Mouse (Mus musculus): ENCODE data around the gene Taco1. TPM values are rescaled to one million over a fixed set of nuclear protein-coding genes. Genes with fewer than 3 reads are reported as not detected.

Taco1 gene
- polyA plus RNA-seq, 1 experiment from 2014 or later: 12.7 TPM

GRCm38 (mm10) chr11:106044349-106044748 lies 21.5 kb upstream of the Taco1 start:
- H3K9me3 ChIP-seq: no peaks in the 10 kb centered on the region
- DNase-seq (ENCODE audit: low spot score): no peak
- H3K36me3 ChIP-seq (replicated peaks): peaks cover 51% of the 10 kb centered on the region
- no peak overlapping the region for H3K27ac ChIP-seq (replicated peaks)
- H3K4me1 ChIP-seq: no peaks in the 10 kb centered on the region
- H3K4me3 ChIP-seq: no peak overlapping the region
- no peaks in the 10 kb centered on the region for H3K27me3 ChIP-seq (replicated peaks; ENCODE audit: low read depth, poor library complexity, severe bottlenecking)

GRCm38 (mm10) chr11:106045256-106045655 lies 20.6 kb upstream of the Taco1 start:
- Histone ChIP-seq H3K36me3 (replicated peaks) (peaks cover 57% of the 10 kb centered on the region), H3K4me3 (no peak overlapping the region)
- WGBS: 85% methylated on average over 1 of the region's 1 CpGs

GRCm38 (mm10) chr11:106045780-106046179 lies 20.1 kb upstream of the Taco1 start:
- no peak for DNase-seq (ENCODE audit: low spot score)
- H3K27me3 ChIP-seq (replicated peaks; ENCODE audit: low read depth, poor library complexity, severe bottlenecking): no peaks in the 10 kb centered on the region
- no peaks in the 10 kb centered on the region for H3K9me3 ChIP-seq
- no peaks in the 10 kb centered on the region for H3K4me1 ChIP-seq
- H3K4me3 ChIP-seq: no peak overlapping the region
- WGBS: 92% methylated on average over 3 of the region's 3 CpGs
- peaks cover 57% of the 10 kb centered on the region for H3K36me3 ChIP-seq (replicated peaks)
- H3K27ac ChIP-seq (replicated peaks): no peak overlapping the region

More at GRCm38 (mm10) chr11:106045256-106045655, 20.6 kb upstream of the Taco1 start:
- DNase-seq (ENCODE audit: low spot score): no peak
- no peaks in the 10 kb centered on the region for H3K4me1 ChIP-seq
- H3K27ac ChIP-seq (replicated peaks): no peak overlapping the region
- no peaks in the 10 kb centered on the region for H3K9me3 ChIP-seq
- H3K27me3 ChIP-seq (replicated peaks; ENCODE audit: low read depth, poor library complexity, severe bottlenecking): no peaks in the 10 kb centered on the region

GRCm38 (mm10) chr11:106046584-106046983 lies 19.3 kb upstream of the Taco1 start:
- Histone ChIP-seq H3K4me1 (no peaks in the 10 kb centered on the region), H3K27ac (replicated peaks) (no peak overlapping the region), H3K36me3 (replicated peaks) (peaks cover 64% of the 10 kb centered on the region), H3K27me3 (replicated peaks; ENCODE audit: low read depth, poor library complexity, severe bottlenecking) (no peaks in the 10 kb centered on the region), H3K4me3 (no peak overlapping the region), H3K9me3 (no peaks in the 10 kb centered on the region)
- 83% methylated on average over 9 of the region's 9 CpGs for WGBS
- no peak for DNase-seq (ENCODE audit: low spot score)

GRCm38 (mm10) chr11:106053921-106054320 lies 11.9 kb upstream of the Taco1 start:
- H3K9me3 ChIP-seq: no peaks in the 10 kb centered on the region
- no peaks in the 10 kb centered on the region for H3K27me3 ChIP-seq (replicated peaks; ENCODE audit: low read depth, poor library complexity, severe bottlenecking)
- no peak for DNase-seq (ENCODE audit: low spot score)
- no peak overlapping the region for H3K4me3 ChIP-seq
- H3K27ac ChIP-seq (replicated peaks): no peak overlapping the region
- 93% methylated on average over 2 of the region's 2 CpGs for WGBS
- H3K36me3 ChIP-seq (replicated peaks): peaks cover 100% of the 10 kb centered on the region
- no peaks in the 10 kb centered on the region for H3K4me1 ChIP-seq

- Histone ChIP-seq H3K27me3 (replicated peaks; ENCODE audit: low read depth, poor library complexity, severe bottlenecking) (no peaks in the 10 kb centered on the region), H3K27ac (replicated peaks) (no peak overlapping the region), H3K4me1 (no peaks in the 10 kb centered on the region), H3K9me3 (no peaks in the 10 kb centered on the region), H3K36me3 (replicated peaks) (peaks cover 100% of the 10 kb centered on the region), H3K4me3 (no peak overlapping the region)
- WGBS: 95% methylated on average over 8 of the region's 8 CpGs
- no peak for DNase-seq (ENCODE audit: low spot score)
Observed at GRCm38 (mm10) chr11:106054600-106054999, 11.3 kb upstream of the Taco1 start.

- no peaks in the 10 kb centered on the region for H3K4me1 ChIP-seq
- peaks cover 100% of the 10 kb centered on the region for H3K36me3 ChIP-seq (replicated peaks)
- no peak for DNase-seq (ENCODE audit: low spot score)
- H3K9me3 ChIP-seq: no peaks in the 10 kb centered on the region
- H3K4me3 ChIP-seq: no peak overlapping the region
- no peaks in the 10 kb centered on the region for H3K27me3 ChIP-seq (replicated peaks; ENCODE audit: low read depth, poor library complexity, severe bottlenecking)
- WGBS: 89% methylated on average over 6 of the region's 6 CpGs
- H3K27ac ChIP-seq (replicated peaks): no peak overlapping the region
Observed at GRCm38 (mm10) chr11:106055341-106055740, 10.5 kb upstream of the Taco1 start.

- no peaks in the 10 kb centered on the region for H3K27me3 ChIP-seq (replicated peaks; ENCODE audit: low read depth, poor library complexity, severe bottlenecking)
- DNase-seq (ENCODE audit: low spot score): no peak
- H3K4me1 ChIP-seq: no peaks in the 10 kb centered on the region
- peaks cover 83% of the 10 kb centered on the region for H3K36me3 ChIP-seq (replicated peaks)
- H3K9me3 ChIP-seq: no peaks in the 10 kb centered on the region
- WGBS: 92% methylated on average over 8 of the region's 8 CpGs
- H3K27ac ChIP-seq (replicated peaks): no peak overlapping the region
- H3K4me3 ChIP-seq: no peak overlapping the region
Observed at GRCm38 (mm10) chr11:106056819-106057491, 8.9 kb upstream of the Taco1 start.

- Histone ChIP-seq H3K27me3 (replicated peaks; ENCODE audit: low read depth, poor library complexity, severe bottlenecking) (no peaks in the 10 kb centered on the region), H3K36me3 (replicated peaks) (peaks cover 73% of the 10 kb centered on the region), H3K27ac (replicated peaks) (no peak overlapping the region), H3K9me3 (no peaks in the 10 kb centered on the region), H3K4me3 (no peak overlapping the region), H3K4me1 (no peaks in the 10 kb centered on the region)
- whole genome bisulfite sequencing: 76% methylated on average over 8 of the region's 8 CpGs
- no peak for DNase-seq (ENCODE audit: low spot score)
Observed at GRCm38 (mm10) chr11:106058020-106058419, 7.8 kb upstream of the Taco1 start.

GRCm38 (mm10) chr11:106060549-106060948 lies 5.3 kb upstream of the Taco1 start:
- Histone ChIP-seq H3K27me3 (replicated peaks; ENCODE audit: low read depth, poor library complexity, severe bottlenecking) (no peaks in the 10 kb centered on the region), H3K4me1 (no peaks in the 10 kb centered on the region), H3K27ac (replicated peaks) (no peak overlapping the region), H3K4me3 (no peak overlapping the region), H3K36me3 (replicated peaks) (peaks cover 47% of the 10 kb centered on the region), H3K9me3 (no peaks in the 10 kb centered on the region)
- WGBS: 90% methylated on average over 1 of the region's 1 CpGs
- DNase-seq (ENCODE audit: low spot score): no peak

- H3K27ac ChIP-seq (replicated peaks): no peak overlapping the region
- H3K4me3 ChIP-seq: no peak overlapping the region
- 93% methylated on average over 1 of the region's 1 CpGs for WGBS
- DNase-seq (ENCODE audit: low spot score): no peak
- H3K36me3 ChIP-seq (replicated peaks): peaks cover 40% of the 10 kb centered on the region
- no peaks in the 10 kb centered on the region for H3K9me3 ChIP-seq
- H3K27me3 ChIP-seq (replicated peaks; ENCODE audit: low read depth, poor library complexity, severe bottlenecking): no peaks in the 10 kb centered on the region
- H3K4me1 ChIP-seq: no peaks in the 10 kb centered on the region
Observed at GRCm38 (mm10) chr11:106061311-106061710, 4.5 kb upstream of the Taco1 start.

- no peaks in the 10 kb centered on the region for H3K27me3 ChIP-seq (replicated peaks; ENCODE audit: low read depth, poor library complexity, severe bottlenecking)
- WGBS: 82% methylated on average over 5 of the region's 5 CpGs
- H3K4me1 ChIP-seq: peaks cover 11% of the 10 kb centered on the region; the same call in 1 of the 2 replicates
- no peaks in the 10 kb centered on the region for H3K9me3 ChIP-seq
- peaks cover 15% of the 10 kb centered on the region for H3K36me3 ChIP-seq (replicated peaks)
- no peak for DNase-seq (ENCODE audit: low spot score)
- H3K27ac ChIP-seq (replicated peaks): no peak overlapping the region
- H3K4me3 ChIP-seq: no peak overlapping the region
Observed at GRCm38 (mm10) chr11:106063756-106064155, 2.1 kb upstream of the Taco1 start.

GRCm38 (mm10) chr11:106065073-106065922 lies 563 bp upstream of the Taco1 start:
- Histone ChIP-seq H3K4me3 (peak overlapping the region; percentile 94), H3K4me1 (peaks cover 11% of the 10 kb centered on the region; the same call in 1 of the 2 replicates), H3K27me3 (replicated peaks; ENCODE audit: low read depth, poor library complexity, severe bottlenecking) (no peaks in the 10 kb centered on the region), H3K9me3 (no peaks in the 10 kb centered on the region), H3K36me3 (replicated peaks) (peaks cover 9% of the 10 kb centered on the region), H3K27ac (replicated peaks) (no peak overlapping the region)
- 47% methylated on average over 18 of the region's 18 CpGs for whole genome bisulfite sequencing
- no peak for DNase-seq (ENCODE audit: low spot score)
